Mouse (Mus musculus): ENCODE results near the gene Mpig6b. TPM values are rescaled to one million over a fixed set of nuclear protein-coding genes. Genes with fewer than 3 reads are reported as not detected.

Mpig6b gene
- polyA plus RNA-seq, 1 experiment, result 3.7 TPM

GRCm38 (mm10) chr17:35023756-35024155 is 42.2 kb downstream of the Mpig6b start:
- Histone ChIP-seq H3K27me3 (ENCODE audit: control insufficient read depth, insufficient read depth, low read length) (no peaks in the 10 kb centered on the region), H3K4me3 (ENCODE audit: control insufficient read depth, low read depth, low read length) (no peak overlapping the region), H3K4me1 (ENCODE audit: control insufficient read depth, insufficient read depth, low read length) (peaks cover 5% of the 10 kb centered on the region), H3K36me3 (ENCODE audit: control insufficient read depth, insufficient read depth, low read length) (no peaks in the 10 kb centered on the region), H3K27ac (ENCODE audit: control insufficient read depth, insufficient read depth, low read depth, low read length) (no peak overlapping the region)
- no peak for TF ChIP-seq CTCF (IDR thresholded peaks at IDR 0.05; ENCODE audit: control insufficient read depth, insufficient read depth, insufficient replicate concordance, low read depth, low read length)
- TF ChIP-seq POLR2A (IDR thresholded peaks at IDR 0.05; ENCODE audit: control insufficient read depth, low read depth, low read length), result no peak

GRCm38 (mm10) chr17:35023221-35023620 is 42.8 kb downstream of the Mpig6b start:
- TF ChIP-seq POLR2A (IDR thresholded peaks at IDR 0.05; ENCODE audit: control insufficient read depth, low read depth, low read length) (no peak), CTCF (IDR thresholded peaks at IDR 0.05; ENCODE audit: control insufficient read depth, insufficient read depth, insufficient replicate concordance, low read depth, low read length) (no peak)
- H3K27ac ChIP-seq (ENCODE audit: control insufficient read depth, insufficient read depth, low read depth, low read length), result no peak overlapping the region
- no peaks in the 10 kb centered on the region for H3K27me3 ChIP-seq (ENCODE audit: control insufficient read depth, insufficient read depth, low read length)
- no peaks in the 10 kb centered on the region for H3K36me3 ChIP-seq (ENCODE audit: control insufficient read depth, insufficient read depth, low read length)
- no peak overlapping the region for H3K4me3 ChIP-seq (ENCODE audit: control insufficient read depth, low read depth, low read length)
- H3K4me1 ChIP-seq (ENCODE audit: control insufficient read depth, insufficient read depth, low read length), result peaks cover 5% of the 10 kb centered on the region

GRCm38 (mm10) chr17:35022541-35023060 is 43.4 kb downstream of the Mpig6b start:
- no peaks in the 10 kb centered on the region for H3K36me3 ChIP-seq (ENCODE audit: control insufficient read depth, insufficient read depth, low read length)
- TF ChIP-seq POLR2A (IDR thresholded peaks at IDR 0.05; ENCODE audit: control insufficient read depth, low read depth, low read length) (no peak), CTCF (IDR thresholded peaks at IDR 0.05; ENCODE audit: control insufficient read depth, insufficient read depth, insufficient replicate concordance, low read depth, low read length) (no peak)
- H3K27me3 ChIP-seq (ENCODE audit: control insufficient read depth, insufficient read depth, low read length), result no peaks in the 10 kb centered on the region
- H3K4me1 ChIP-seq (ENCODE audit: control insufficient read depth, insufficient read depth, low read length), result peaks cover 5% of the 10 kb centered on the region
- H3K4me3 ChIP-seq (ENCODE audit: control insufficient read depth, low read depth, low read length), result no peak overlapping the region
- no peak overlapping the region for H3K27ac ChIP-seq (ENCODE audit: control insufficient read depth, insufficient read depth, low read depth, low read length)

GRCm38 (mm10) chr17:35021842-35022477 is 44.0 kb downstream of the Mpig6b start:
- Histone ChIP-seq H3K36me3 (ENCODE audit: control insufficient read depth, insufficient read depth, low read length) (no peaks in the 10 kb centered on the region), H3K4me1 (ENCODE audit: control insufficient read depth, insufficient read depth, low read length) (peaks cover 5% of the 10 kb centered on the region), H3K4me3 (ENCODE audit: control insufficient read depth, low read depth, low read length) (no peak overlapping the region), H3K27ac (ENCODE audit: control insufficient read depth, insufficient read depth, low read depth, low read length) (no peak overlapping the region), H3K27me3 (ENCODE audit: control insufficient read depth, insufficient read depth, low read length) (no peaks in the 10 kb centered on the region)
- TF ChIP-seq CTCF (IDR thresholded peaks at IDR 0.05; ENCODE audit: control insufficient read depth, insufficient read depth, insufficient replicate concordance, low read depth, low read length), result no peak
- TF ChIP-seq POLR2A (IDR thresholded peaks at IDR 0.05; ENCODE audit: control insufficient read depth, low read depth, low read length), result no peak

- Histone ChIP-seq H3K4me3 (ENCODE audit: control insufficient read depth, low read depth, low read length) (no peak overlapping the region; the same call in 1 of the 2 replicates), H3K27me3 (ENCODE audit: control insufficient read depth, insufficient read depth, low read length) (no peaks in the 10 kb centered on the region), H3K27ac (ENCODE audit: control insufficient read depth, insufficient read depth, low read depth, low read length) (0 out of 2 replicates have a peak overlapping the region, but pooled peaks have one; percentile 21), H3K4me1 (ENCODE audit: control insufficient read depth, insufficient read depth, low read length) (peaks cover 5% of the 10 kb centered on the region), H3K36me3 (ENCODE audit: control insufficient read depth, insufficient read depth, low read length) (no peaks in the 10 kb centered on the region)
- TF ChIP-seq CTCF (IDR thresholded peaks at IDR 0.05; ENCODE audit: control insufficient read depth, insufficient read depth, insufficient replicate concordance, low read depth, low read length), result peak; percentile 96
- TF ChIP-seq POLR2A (IDR thresholded peaks at IDR 0.05; ENCODE audit: control insufficient read depth, low read depth, low read length), result no peak
Observed at GRCm38 (mm10) chr17:35021163-35021808, 44.7 kb downstream of the Mpig6b start.

- Histone ChIP-seq H3K27ac (ENCODE audit: control insufficient read depth, insufficient read depth, low read depth, low read length) (no peak overlapping the region), H3K27me3 (ENCODE audit: control insufficient read depth, insufficient read depth, low read length) (no peaks in the 10 kb centered on the region), H3K4me3 (ENCODE audit: control insufficient read depth, low read depth, low read length) (peak overlapping the region; percentile 37), H3K4me1 (ENCODE audit: control insufficient read depth, insufficient read depth, low read length) (peaks cover 5% of the 10 kb centered on the region), H3K36me3 (ENCODE audit: control insufficient read depth, insufficient read depth, low read length) (no peaks in the 10 kb centered on the region)
- TF ChIP-seq CTCF (IDR thresholded peaks at IDR 0.05; ENCODE audit: control insufficient read depth, insufficient read depth, insufficient replicate concordance, low read depth, low read length) (no peak), POLR2A (IDR thresholded peaks at IDR 0.05; ENCODE audit: control insufficient read depth, low read depth, low read length) (no peak)
Observed at GRCm38 (mm10) chr17:35020551-35020950, 45.4 kb downstream of the Mpig6b start.

GRCm38 (mm10) chr17:35019894-35020293 is 46.1 kb downstream of the Mpig6b start:
- Histone ChIP-seq H3K27ac (ENCODE audit: control insufficient read depth, insufficient read depth, low read depth, low read length) (no peak overlapping the region), H3K36me3 (ENCODE audit: control insufficient read depth, insufficient read depth, low read length) (no peaks in the 10 kb centered on the region)

More at GRCm38 (mm10) chr17:35019894-35020293, 46.1 kb downstream of the Mpig6b start:
- TF ChIP-seq POLR2A (IDR thresholded peaks at IDR 0.05; ENCODE audit: control insufficient read depth, low read depth, low read length) (no peak), CTCF (IDR thresholded peaks at IDR 0.05; ENCODE audit: control insufficient read depth, insufficient read depth, insufficient replicate concordance, low read depth, low read length) (no peak)
- Histone ChIP-seq H3K27me3 (ENCODE audit: control insufficient read depth, insufficient read depth, low read length) (no peaks in the 10 kb centered on the region), H3K4me1 (ENCODE audit: control insufficient read depth, insufficient read depth, low read length) (peaks cover 5% of the 10 kb centered on the region), H3K4me3 (ENCODE audit: control insufficient read depth, low read depth, low read length) (no peak overlapping the region)
